Mouse (Mus musculus): ENCODE data around the gene Ly6g6d.

The Ly6g6d gene

DNA sequence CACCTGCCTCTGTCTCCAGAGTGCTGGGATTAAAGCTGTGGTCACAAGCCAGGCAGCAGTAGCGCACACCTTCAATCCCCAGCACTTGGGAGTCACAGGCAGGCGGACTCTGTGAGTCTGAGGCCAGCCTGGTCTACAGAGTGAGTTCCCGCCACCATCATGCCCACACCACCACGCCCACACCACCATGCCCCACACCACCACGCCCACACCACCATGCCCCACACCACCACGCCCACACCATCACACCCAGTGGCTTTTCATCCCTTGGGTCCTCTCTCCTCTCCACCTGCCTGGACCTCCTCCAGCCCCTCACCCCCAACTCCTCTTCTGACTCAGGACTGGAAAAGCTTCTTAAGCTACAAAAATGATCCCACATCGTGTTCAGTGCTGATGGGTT is 46.0 kb downstream of the Ly6g6d start:
- in situ Hi-C loops (cut with MboI; ENCODE audit: unreplicated experiment in 2 of 2), result no loop called here

DNA sequence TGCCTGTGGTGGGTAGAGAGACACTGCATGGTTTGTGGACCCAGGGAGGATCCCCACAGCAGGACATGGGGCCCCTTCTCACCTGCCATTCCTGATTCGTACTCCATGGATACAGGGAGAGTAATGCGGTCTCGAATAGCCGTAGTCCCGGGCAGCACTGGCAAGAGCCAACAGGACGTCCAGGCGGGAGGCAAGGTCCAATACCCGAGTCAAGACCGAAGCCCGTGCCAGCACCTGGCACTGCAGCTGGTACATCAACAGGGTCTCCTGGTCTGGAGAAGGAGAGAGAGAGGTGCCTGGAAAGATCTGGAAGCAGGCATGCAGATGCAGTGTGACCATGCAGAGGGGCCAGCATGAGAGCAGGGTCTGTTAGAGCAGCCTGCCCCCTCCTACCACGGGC is 46.6 kb downstream of the Ly6g6d start:
- in situ Hi-C loops (cut with MboI; ENCODE audit: unreplicated experiment in 2 of 2), result no loop called here

DNA sequence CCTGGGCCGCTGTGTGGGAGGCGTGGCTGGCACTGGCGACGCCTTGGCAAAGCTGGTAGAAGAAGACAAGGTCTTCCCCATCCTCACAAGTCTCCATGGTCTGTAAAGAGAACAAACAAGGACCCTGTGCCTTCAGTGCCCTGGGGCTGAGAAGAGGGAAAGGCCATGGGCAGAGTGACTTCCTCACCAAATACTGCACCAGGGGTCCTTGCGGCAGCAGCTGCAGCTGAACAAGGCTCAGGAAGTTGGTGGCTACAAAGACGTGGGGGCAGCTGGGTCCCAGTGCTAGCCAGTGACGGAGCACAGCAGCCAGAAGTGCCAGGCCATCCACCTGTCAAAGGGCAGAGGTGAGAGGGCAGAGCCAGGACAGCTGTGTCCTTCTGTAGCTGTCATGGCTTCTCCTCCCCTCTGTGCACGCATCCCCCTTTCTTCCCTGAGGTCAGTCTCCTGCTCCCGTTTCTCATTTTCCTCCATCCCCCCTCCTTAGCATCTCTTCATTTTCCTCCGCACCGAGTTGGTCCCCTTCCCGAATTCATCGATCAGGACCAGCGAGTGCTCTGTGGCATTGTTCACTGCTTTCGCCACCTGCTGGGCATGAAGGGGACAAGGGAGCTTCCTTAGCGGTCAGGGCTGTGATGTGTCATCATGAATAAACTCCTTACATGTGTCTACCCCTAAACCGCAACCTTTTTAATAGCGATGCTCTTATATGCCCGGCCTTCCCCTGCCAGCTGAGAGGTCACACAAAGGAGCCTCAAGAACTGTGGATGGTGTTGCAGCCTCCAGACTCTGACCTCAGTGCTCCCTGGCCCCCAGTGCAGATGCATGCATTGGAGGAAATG is 48.0 kb downstream of the Ly6g6d start:
- in situ Hi-C loops (cut with MboI; ENCODE audit: unreplicated experiment in 2 of 2), result loop anchor here in 1 of 2 experiments (10.0 kb wide), 2 partner anchors 75 to 205 kb away; partner anchors contain the start of genes Atp6v1g2, Ly6g5c and Nfkbil1

DNA sequence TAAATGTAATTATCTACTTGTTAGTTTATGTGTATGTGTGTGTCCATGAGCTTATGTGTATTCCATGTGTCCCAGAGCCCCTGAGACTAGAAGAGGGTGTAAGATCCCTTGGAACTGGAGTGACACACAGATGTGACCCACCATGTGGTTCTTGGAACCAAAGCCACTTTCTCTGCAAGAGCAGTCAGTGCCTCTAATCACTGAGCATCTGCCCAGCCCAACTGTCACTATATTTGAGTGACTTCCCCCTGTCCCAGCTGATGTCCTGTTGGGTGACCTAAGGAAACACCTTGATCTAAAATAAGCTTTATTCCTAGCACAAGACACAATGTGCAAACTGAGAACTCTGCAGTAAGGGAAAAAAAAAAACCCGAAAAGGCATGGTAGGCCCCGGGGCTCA is 49.5 kb downstream of the Ly6g6d start:
- in situ Hi-C loops (cut with MboI; ENCODE audit: unreplicated experiment in 2 of 2), result loop anchor here in 1 of 2 experiments (10.0 kb wide), 2 partner anchors 76 to 206 kb away; partner anchors contain the start of genes Atp6v1g2, Ly6g5c and Nfkbil1

GRCm38 (mm10) chr17:35027277-35028068 is 50.4 kb downstream of the Ly6g6d start, which contains the start of gene Sapcd1:
Sapcd1 (minus strand) TSS chr17:35028016.
- in situ Hi-C loops (cut with MboI; ENCODE audit: unreplicated experiment in 2 of 2), result loop anchor here in 1 of 2 experiments (10.0 kb wide), 2 partner anchors 77 to 207 kb away; partner anchors contain the start of genes Atp6v1g2, Ly6g5c and Nfkbil1

DNA sequence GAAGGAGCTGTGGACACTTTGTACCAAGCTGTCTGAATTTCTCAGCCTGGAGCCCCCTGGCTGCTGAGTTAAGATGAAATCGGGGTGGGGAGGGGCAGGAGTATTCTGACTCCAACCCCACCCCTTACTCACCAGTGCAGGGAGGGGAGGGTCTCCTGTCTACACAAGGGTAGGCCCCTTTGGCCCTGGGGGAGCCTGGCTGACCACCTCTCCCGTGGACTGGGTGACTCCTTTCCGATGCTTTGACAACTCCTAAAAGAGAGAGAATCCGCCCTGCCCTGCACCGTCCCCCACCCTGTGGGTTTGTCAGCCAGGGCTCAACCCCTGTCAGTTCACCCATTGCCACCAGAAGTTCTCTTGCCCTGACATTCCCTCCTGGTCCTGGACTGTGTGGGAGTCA is 51.7 kb downstream of the Ly6g6d start:
- in situ Hi-C loops (cut with MboI; ENCODE audit: unreplicated experiment in 2 of 2), result loop anchor here in 1 of 2 experiments (10.0 kb wide), 2 partner anchors 79 to 209 kb away; partner anchors contain the start of genes Atp6v1g2, Ly6g5c and Nfkbil1

GRCm38 (mm10) chr17:35024691-35025488 is 53.0 kb downstream of the Ly6g6d start:
- in situ Hi-C loops (cut with MboI; ENCODE audit: unreplicated experiment in 2 of 2), result loop anchor here (5.0 to 10.0 kb wide), 4 partner anchors 32 to 210 kb away; partner anchors contain the start of genes Atp6v1g2 (in 1 of the 2), Ddah2 (in 1 of the 2), Ly6g5c (in 1 of the 2) and Nfkbil1 (in 1 of the 2)

DNA sequence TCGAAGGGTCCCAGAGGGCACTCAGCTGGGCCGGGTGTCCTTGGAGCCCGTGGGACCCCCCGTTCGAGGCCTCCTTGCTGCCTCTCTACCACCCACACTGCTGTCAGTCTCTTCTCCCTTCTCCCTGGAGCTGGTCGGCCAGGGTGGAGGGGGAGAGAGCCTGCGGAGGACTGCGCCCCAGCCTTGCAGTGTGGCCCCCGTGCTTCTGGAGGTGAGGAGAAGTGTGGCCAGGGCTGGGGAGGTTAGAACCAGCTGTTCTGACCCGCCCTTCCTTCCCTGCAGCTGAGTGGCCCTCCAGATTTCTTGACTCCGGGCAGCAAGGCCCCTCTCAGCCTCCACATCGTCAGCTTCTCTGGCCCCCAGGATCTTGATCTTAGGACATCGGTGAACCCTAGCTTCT is 53.6 kb downstream of the Ly6g6d start:
- in situ Hi-C loops (cut with MboI; ENCODE audit: unreplicated experiment in 2 of 2), result loop anchor here (5.0 to 10.0 kb wide), 4 partner anchors 33 to 211 kb away; partner anchors contain the start of genes Atp6v1g2 (in 1 of the 2), Ddah2 (in 1 of the 2), Ly6g5c (in 1 of the 2) and Nfkbil1 (in 1 of the 2)

- in situ Hi-C loops (cut with MboI; ENCODE audit: unreplicated experiment in 2 of 2), result loop anchor here (5.0 to 10.0 kb wide), 4 partner anchors 34 to 211 kb away; partner anchors contain the start of genes Atp6v1g2 (in 1 of the 2), Ddah2 (in 1 of the 2), Ly6g5c (in 1 of the 2) and Nfkbil1 (in 1 of the 2)
These were observed 54.1 kb downstream of the Ly6g6d start for GRCm38 (mm10) chr17:35023756-35024155.

GRCm38 (mm10) chr17:35023221-35023620 is 54.6 kb downstream of the Ly6g6d start:
- in situ Hi-C loops (cut with MboI; ENCODE audit: unreplicated experiment in 2 of 2), result loop anchor here (5.0 to 10.0 kb wide), 4 partner anchors 34 to 212 kb away; partner anchors contain the start of genes Atp6v1g2 (in 1 of the 2), Ddah2 (in 1 of the 2), Ly6g5c (in 1 of the 2) and Nfkbil1 (in 1 of the 2)

DNA sequence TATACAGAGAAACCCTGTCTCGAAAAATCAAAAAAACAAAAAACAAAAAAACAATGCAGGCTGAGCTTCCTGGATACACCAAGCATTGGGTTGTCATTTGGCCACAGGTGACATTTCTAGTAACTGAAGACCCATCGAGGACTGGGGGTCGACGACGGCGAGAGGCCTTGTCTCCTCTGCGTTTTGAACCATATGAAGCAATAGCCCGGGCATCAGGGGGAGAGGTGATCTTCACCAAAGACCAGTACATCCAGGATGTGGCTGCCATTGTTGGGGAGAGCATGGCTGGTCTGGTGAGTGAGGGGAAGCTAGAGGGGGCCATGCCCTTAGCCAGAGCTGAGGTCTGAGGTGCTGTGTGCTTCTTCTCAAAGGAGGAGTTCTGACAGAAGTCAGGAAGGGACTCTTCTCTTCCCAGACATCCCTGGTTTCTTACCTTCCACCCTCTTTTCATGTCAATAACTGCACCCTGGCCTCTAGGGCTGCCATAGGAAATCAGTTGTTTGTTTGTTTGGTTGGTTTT is 55.3 kb downstream of the Ly6g6d start:
- in situ Hi-C loops (cut with MboI; ENCODE audit: unreplicated experiment in 2 of 2), result loop anchor here (5.0 to 10.0 kb wide), 4 partner anchors 35 to 212 kb away; partner anchors contain the start of genes Atp6v1g2 (in 1 of the 2), Ddah2 (in 1 of the 2), Ly6g5c (in 1 of the 2) and Nfkbil1 (in 1 of the 2)

DNA sequence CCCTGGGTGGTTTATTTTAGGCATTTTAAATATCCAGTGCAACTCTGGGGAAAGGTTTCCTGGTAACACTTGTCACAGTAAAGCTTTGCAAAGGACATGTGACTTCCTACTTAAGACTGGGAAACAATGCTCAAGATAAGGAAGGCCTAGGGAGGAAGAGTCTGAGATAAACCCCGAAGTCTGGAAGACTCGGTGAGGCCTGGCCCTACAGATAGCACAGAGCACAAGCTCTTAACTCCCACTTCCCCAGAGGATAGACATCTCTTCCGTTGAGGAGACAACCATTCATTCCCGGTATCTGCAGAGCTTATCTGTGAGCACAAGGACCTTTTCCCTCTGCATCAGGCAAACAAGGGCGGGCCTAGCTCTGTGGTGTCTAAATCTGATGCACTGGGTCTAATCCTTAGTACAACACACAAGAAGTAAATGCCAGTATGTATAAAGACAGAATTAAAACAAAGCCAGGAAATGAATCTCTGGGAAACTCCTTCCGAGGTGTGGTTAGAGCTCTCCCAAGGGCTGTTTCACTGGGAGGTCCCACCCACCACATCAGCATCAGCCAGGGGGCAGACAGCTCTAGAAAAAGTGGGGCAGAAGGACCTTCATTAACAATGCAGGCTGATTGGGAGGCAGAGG is 55.9 kb downstream of the Ly6g6d start:
- in situ Hi-C loops (cut with MboI; ENCODE audit: unreplicated experiment in 2 of 2), result loop anchor here (5.0 to 10.0 kb wide), 4 partner anchors 35 to 213 kb away; partner anchors contain the start of genes Atp6v1g2 (in 1 of the 2), Ddah2 (in 1 of the 2), Ly6g5c (in 1 of the 2) and Nfkbil1 (in 1 of the 2)
